Mouse (Mus musculus): ENCODE data around the gene Sema4c. TPM values are rescaled to one million over a fixed set of nuclear protein-coding genes. Genes with fewer than 3 reads are reported as not detected.

The Sema4c gene
- total RNA-seq, 2 experiments from 2014 or later: 24.4 to 25.0 TPM

- intact Hi-C loops (cut with DNase I): no loop called here
- DNase-seq: no peak
Observed at GRCm38 (mm10) chr1:36559256-36559655, 1.1 kb upstream of the Sema4c start.

GRCm38 (mm10) chr1:36557457-36558011 is 615 bp downstream of the Sema4c start:
- peak; percentile 92 for DNase-seq
- intact Hi-C loops (cut with DNase I): loop anchor here (2.0 kb wide), 1 partner anchor 77 kb away; no protein-coding TSS in a partner anchor

- intact Hi-C loops (cut with DNase I): loop anchor here (1.0 to 2.0 kb wide), 2 partner anchors 32 to 78 kb away; no protein-coding TSS in a partner anchor
- peak; percentile 95 to 96 for DNase-seq
Observed at GRCm38 (mm10) chr1:36556553-36557456, 1.3 kb downstream of the Sema4c start.

GRCm38 (mm10) chr1:36555798-36556395 is 2.3 kb downstream of the Sema4c start:
- DNase-seq: peak in 1 of 2 experiments; percentile 60
- intact Hi-C loops (cut with DNase I): loop anchor here (1.0 to 2.0 kb wide), 2 partner anchors 33 to 79 kb away; no protein-coding TSS in a partner anchor

- no peak for DNase-seq
Observed at GRCm38 (mm10) chr1:36554633-36555399, 3.3 kb downstream of the Sema4c start.

GRCm38 (mm10) chr1:36552506-36552905 is 5.6 kb downstream of the Sema4c start:
- intact Hi-C loops (cut with DNase I): no loop called here
- no peak for DNase-seq

More at GRCm38 (mm10) chr1:36554633-36555399, 3.3 kb downstream of the Sema4c start:
- intact Hi-C loops (cut with DNase I): no loop called here

DNA sequence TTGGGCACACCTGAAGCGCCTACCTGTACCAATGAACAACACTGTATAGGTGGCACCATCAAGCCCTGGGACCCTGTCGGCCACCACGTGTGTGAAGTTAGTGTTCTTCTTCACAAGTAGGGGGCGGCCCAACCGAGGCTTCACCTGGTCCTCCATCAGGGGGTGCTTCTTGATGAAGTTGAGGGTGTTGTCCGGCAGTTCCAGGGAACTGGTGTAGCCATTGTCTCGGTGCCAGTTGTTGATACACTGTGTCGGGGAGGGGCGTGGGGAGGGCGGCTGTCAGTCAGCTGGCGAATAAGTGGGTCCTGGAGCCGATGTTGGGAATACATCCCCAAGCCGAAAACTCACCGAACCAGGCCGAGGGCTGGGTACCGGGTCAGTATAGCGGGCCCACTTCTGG is 6.2 kb downstream of the Sema4c start:
- no peak for DNase-seq
- intact Hi-C loops (cut with DNase I): no loop called here

- intact Hi-C loops (cut with DNase I): no loop called here
- no peak for DNase-seq
Observed at GRCm38 (mm10) chr1:36550075-36550863, 7.9 kb downstream of the Sema4c start.

- intact Hi-C loops (cut with DNase I): no loop called here
- no peak for DNase-seq
Observed at GRCm38 (mm10) chr1:36549491-36549890, 8.7 kb downstream of the Sema4c start.

GRCm38 (mm10) chr1:36548771-36549170 is 9.4 kb downstream of the Sema4c start:
- DNase-seq: no peak
- intact Hi-C loops (cut with DNase I): no loop called here

GRCm38 (mm10) chr1:36547981-36548598 is 10.1 kb downstream of the Sema4c start:
- peak in 1 of 2 experiments; percentile 73 for DNase-seq
- intact Hi-C loops (cut with DNase I): loop anchor here (1.0 to 2.0 kb wide), 4 partner anchors 87 to 197 kb away; no protein-coding TSS in a partner anchor

GRCm38 (mm10) chr1:36546888-36547471 is 11.2 kb downstream of the Sema4c start, which contains the start of gene Ankrd39:
Gene Ankrd39 (minus strand): TSS chr1:36547445.
- intact Hi-C loops (cut with DNase I): loop anchor here (1.0 to 2.0 kb wide), 4 partner anchors 88 to 198 kb away; no protein-coding TSS in a partner anchor
- peak; percentile 99 for DNase-seq

- intact Hi-C loops (cut with DNase I): loop anchor here (2.0 kb wide), 1 partner anchor 199 kb away; no protein-coding TSS in a partner anchor
- no peak for DNase-seq
Observed at GRCm38 (mm10) chr1:36545845-36546600, 12.1 kb downstream of the Sema4c start.

GRCm38 (mm10) chr1:36545382-36545781 is 12.8 kb downstream of the Sema4c start:
- DNase-seq: no peak
- intact Hi-C loops (cut with DNase I): no loop called here

DNA sequence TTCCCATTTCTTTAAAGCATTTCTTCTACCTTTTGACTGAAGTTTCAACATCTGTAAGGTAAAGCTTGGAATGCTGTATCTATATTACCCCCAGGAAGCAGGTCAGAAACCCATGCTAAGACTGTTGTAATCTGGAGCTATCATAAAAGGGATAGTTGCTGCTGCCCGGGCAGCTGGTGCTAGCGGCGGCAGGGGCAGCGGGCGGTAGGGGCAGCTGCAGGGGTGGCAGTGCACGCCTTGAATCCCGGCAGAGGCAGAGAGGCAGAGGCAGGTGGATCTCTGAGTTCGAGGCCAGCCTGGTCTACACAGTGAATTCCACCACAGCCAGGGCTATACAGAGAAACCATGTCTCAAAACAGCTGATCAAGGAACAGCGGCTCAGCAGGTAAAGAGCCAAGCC is 15.2 kb downstream of the Sema4c start:
- DNase-seq: no peak

DNA sequence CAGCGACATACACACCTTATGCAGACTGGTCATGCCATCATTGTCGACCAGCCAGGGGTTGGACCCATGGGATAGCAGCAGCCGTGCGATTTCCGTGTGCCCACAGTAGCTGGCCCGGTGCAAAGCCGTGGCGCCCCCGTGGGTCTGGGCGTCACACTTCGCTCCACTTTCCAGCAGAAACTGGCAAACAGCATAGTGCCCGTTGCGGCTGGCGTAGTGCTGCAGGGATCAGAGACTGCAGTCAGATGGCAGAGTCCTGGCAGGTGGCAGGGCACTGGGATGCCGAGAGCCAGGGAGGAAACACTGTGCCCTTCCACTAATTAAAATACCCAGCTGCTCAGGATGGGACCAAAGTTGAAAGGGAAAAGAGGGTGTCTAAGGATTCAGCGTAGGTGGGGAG is 16.3 kb downstream of the Sema4c start:
- DNase-seq: no peak
- intact Hi-C loops (cut with DNase I): no loop called here

More for the DNA sequence above, 15.2 kb downstream of the Sema4c start:
- intact Hi-C loops (cut with DNase I): no loop called here

DNA sequence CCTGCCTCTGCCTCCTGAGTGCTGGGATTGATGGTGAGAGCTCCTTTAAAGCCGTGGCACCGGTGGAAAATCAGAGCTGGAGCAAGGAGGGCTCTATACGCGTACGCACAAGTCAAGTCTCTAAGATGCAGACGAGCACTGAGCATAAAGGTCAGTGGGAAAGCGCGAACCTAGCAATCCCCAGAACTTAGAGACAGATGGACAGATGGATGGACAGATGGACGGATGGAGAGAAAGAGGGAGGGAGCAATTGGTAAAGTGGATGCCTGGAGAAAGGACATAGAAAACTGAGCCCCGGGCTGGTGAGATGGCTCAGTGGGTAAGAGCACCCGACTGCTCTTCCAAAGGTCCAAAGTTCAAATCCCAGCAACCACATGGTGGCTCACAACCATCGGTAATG is 17.3 kb downstream of the Sema4c start:
- intact Hi-C loops (cut with DNase I): no loop called here
- no peak for DNase-seq

GRCm38 (mm10) chr1:36540132-36540531 is 18.0 kb downstream of the Sema4c start:
- intact Hi-C loops (cut with DNase I): no loop called here
- no peak for DNase-seq
